Mouse (Mus musculus) G1E (cell line): ENCODE results near the gene Lrrc42. TPM values are rescaled to one million over a fixed set of nuclear protein-coding genes. Genes with fewer than 3 reads are reported as not detected.

Source experiments
- ATAC-seq: 2 replicates; pipeline ENCODE4 v1.8.0; 2016; ENCODE audit warnings: mild to moderate bottlenecking; ENCODE audit not compliant: insufficient number of reproducible peaks, poor library complexity, low FRiP score, severe bottlenecking; ENCODE audit errors: extremely low read depth
- DNase-seq: peaks from one replicate; pipeline ENCODE4 v3.0.0; 2012; ENCODE audit warnings: low spot score
- H3K27me3 ChIP-seq: 2 replicates; pipeline ENCODE4 v1.6.1; 2012; ENCODE audit warnings: mild to moderate bottlenecking, low read length, inconsistent platforms; ENCODE audit not compliant: insufficient read depth
- H3K36me3 ChIP-seq: replicated peaks from 2 replicates; pipeline ENCODE3; 2012; ENCODE audit warnings: mild to moderate bottlenecking, inconsistent platforms
- H3K4me1 ChIP-seq: 2 replicates; pipeline ENCODE4 v1.6.1; 2012; ENCODE audit warnings: low read depth, low read length, inconsistent platforms, mixed read lengths; ENCODE audit not compliant: insufficient read depth
- H3K4me3 ChIP-seq: 2 replicates; pipeline ENCODE4 v1.5.1; 2012; ENCODE audit warnings: low read depth, mild to moderate bottlenecking, inconsistent platforms, low read length, moderate library complexity, mixed read lengths
- H3K9me3 ChIP-seq: replicated peaks from 2 replicates; pipeline ENCODE4 v1.6.1; 2012; ENCODE audit warnings: inconsistent platforms
- CTCF ChIP-seq: IDR thresholded peaks from 2 replicates; pipeline ENCODE4 v1.5.1; 2012; ENCODE audit warnings: low read depth, low read length, inconsistent platforms, mixed read lengths
- GATA1 ChIP-seq: IDR thresholded peaks from 2 replicates; pipeline ENCODE4 v1.6.1; 2012; ENCODE audit warnings: borderline replicate concordance, low read length, inconsistent platforms, mixed read lengths
- GATA2 ChIP-seq: IDR thresholded peaks from 2 replicates; pipeline ENCODE4 v1.6.1; 2012; ENCODE audit warnings: low read depth, low read length, inconsistent platforms, borderline replicate concordance
- POLR2AphosphoS5 ChIP-seq: IDR thresholded peaks from 2 replicates; pipeline ENCODE4 v1.6.1; 2012; ENCODE audit warnings: low read depth, low read length, inconsistent platforms; ENCODE audit not compliant: insufficient replicate concordance
- TAL1 ChIP-seq: conservative IDR thresholded peaks from 2 replicates; pipeline ENCODE4 v1.6.1; 2012; ENCODE audit warnings: low read depth, low read length, inconsistent platforms, mixed read lengths
- polyA plus RNA-seq: library from polyadenylated mRNA; stranded (reverse); fragments of >175 nt; gene quantifications from 2 replicates; pipeline ENCODE4 v1.2.3, GENCODE M21; 2012
- total RNA-seq, 2 experiments: library from RNA; stranded (forward) in 1 of 2; stranded (reverse) in 1 of 2; fragments of 200-1000 nt in 1 of 2; fragments of >200 nt in 1 of 2; fragmentation: Nextera tagmentation in 1 of 2; gene quantifications; 2 replicates each; pipeline ENCODE4 v1.2.3; 2014 to 2017

The Lrrc42 gene
- total and polyA plus RNA-seq, 3 experiments: 13.1 to 23.9 (median 13.9) TPM

- Histone ChIP-seq H3K36me3 (peaks cover 72% of the 10 kb centered on the region), H3K4me3 (no peak overlapping the region)
Observed at GRCm38 (mm10) chr4:107243365-107244333, 9.7 kb downstream of the Lrrc42 start.

GRCm38 (mm10) chr4:107240196-107240595 is 13.1 kb downstream of the Lrrc42 start:
- TF ChIP-seq TAL1: no peak
- TF ChIP-seq CTCF: no peak
- TF ChIP-seq POLR2AphosphoS5: no peak
- no peak for ATAC-seq
- H3K36me3 ChIP-seq: peaks cover 86% of the 10 kb centered on the region

More at GRCm38 (mm10) chr4:107243365-107244333, 9.7 kb downstream of the Lrrc42 start:
- no peaks in the 10 kb centered on the region for H3K9me3 ChIP-seq
- ATAC-seq (no peak), DNase-seq (no peak)
- no peaks in the 10 kb centered on the region for H3K27me3 ChIP-seq
- TF ChIP-seq POLR2AphosphoS5 (no peak), CTCF (no peak), GATA2 (no peak), GATA1 (no peak), TAL1 (no peak)
- H3K4me1 ChIP-seq: peaks cover 10% of the 10 kb centered on the region; the same call in 1 of the 2 replicates

GRCm38 (mm10) chr4:107238253-107238652 is 15.1 kb downstream of the Lrrc42 start:
- no peaks in the 10 kb centered on the region for H3K27me3 ChIP-seq
- H3K4me3 ChIP-seq: no peak overlapping the region
- H3K4me1 ChIP-seq: no peaks in the 10 kb centered on the region
- no peak for ATAC-seq
- no peaks in the 10 kb centered on the region for H3K9me3 ChIP-seq
- DNase-seq: no peak
- H3K36me3 ChIP-seq: peaks cover 91% of the 10 kb centered on the region
- TF ChIP-seq GATA2: no peak
- no peak for TF ChIP-seq POLR2AphosphoS5
- no peak for TF ChIP-seq TAL1
- no peak for TF ChIP-seq CTCF
- TF ChIP-seq GATA1: no peak

More at GRCm38 (mm10) chr4:107240196-107240595, 13.1 kb downstream of the Lrrc42 start:
- no peak for DNase-seq
- no peak overlapping the region for H3K4me3 ChIP-seq
- H3K27me3 ChIP-seq: no peaks in the 10 kb centered on the region
- H3K9me3 ChIP-seq: no peaks in the 10 kb centered on the region
- H3K4me1 ChIP-seq: peaks cover 3% of the 10 kb centered on the region; the same call in 1 of the 2 replicates

GRCm38 (mm10) chr4:107232219-107232618 is 21.1 kb downstream of the Lrrc42 start:
- no peaks in the 10 kb centered on the region for H3K9me3 ChIP-seq
- H3K4me3 ChIP-seq: no peak overlapping the region
- no peak for TF ChIP-seq CTCF
- TF ChIP-seq POLR2AphosphoS5: no peak
- no peak for TF ChIP-seq GATA2
- TF ChIP-seq TAL1: no peak
- no peak for TF ChIP-seq GATA1
- H3K27me3 ChIP-seq: no peaks in the 10 kb centered on the region
- peaks cover 69% of the 10 kb centered on the region for H3K36me3 ChIP-seq
- ATAC-seq: no peak
- no peak for DNase-seq
- no peaks in the 10 kb centered on the region for H3K4me1 ChIP-seq

GRCm38 (mm10) chr4:107226313-107226712 is 27.0 kb downstream of the Lrrc42 start:
- Histone ChIP-seq H3K27me3 (no peaks in the 10 kb centered on the region), H3K4me1 (peaks cover 24% of the 10 kb centered on the region), H3K4me3 (no peak overlapping the region), H3K9me3 (no peaks in the 10 kb centered on the region), H3K36me3 (peaks cover 13% of the 10 kb centered on the region)
- no peak for DNase-seq
- no peak for ATAC-seq
- TF ChIP-seq GATA2 (no peak), TAL1 (no peak)

GRCm38 (mm10) chr4:107223225-107224204 is 29.8 kb downstream of the Lrrc42 start:
- Histone ChIP-seq H3K4me3 (no peak overlapping the region), H3K27me3 (no peaks in the 10 kb centered on the region), H3K9me3 (no peaks in the 10 kb centered on the region), H3K4me1 (peaks cover 43% of the 10 kb centered on the region), H3K36me3 (no peaks in the 10 kb centered on the region)
- TF ChIP-seq GATA1 (no peak), POLR2AphosphoS5 (no peak), GATA2 (no peak), CTCF (no peak), TAL1 (no peak)
- ATAC-seq: no peak
- DNase-seq: no peak
